Mouse (Mus musculus): Measurements from ENCODE around the gene Evi5l. TPM values are rescaled to one million over a fixed set of nuclear protein-coding genes. Genes with fewer than 3 reads are reported as not detected.

The Evi5l gene
- polyA plus RNA-seq, 1 experiment, result 22.4 TPM

DNA sequence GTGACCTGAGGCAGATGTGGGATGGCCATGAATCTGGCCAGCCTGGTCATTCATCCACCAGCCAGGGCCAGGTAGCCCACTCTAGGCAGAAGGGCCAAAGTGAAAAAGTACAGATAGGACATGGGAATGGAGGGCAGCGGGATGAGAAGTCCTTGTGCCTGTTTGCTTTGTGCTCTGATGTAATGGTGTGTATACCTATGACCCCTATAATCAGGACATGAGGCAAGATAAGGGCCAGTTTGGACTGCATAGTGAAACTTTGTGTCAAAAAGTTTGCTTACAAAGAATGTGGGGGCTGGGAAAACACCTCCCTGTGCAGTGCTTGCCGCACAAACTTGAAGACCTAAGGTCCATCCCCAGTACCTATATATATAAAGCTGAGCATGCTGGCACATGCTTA, 19.8 kb downstream of the Evi5l start:
- no peak for DNase-seq
- H3K27ac ChIP-seq (ENCODE audit: insufficient read depth, low read depth, low read length), result no peak overlapping the region
- TF ChIP-seq POLR2A (IDR thresholded peaks at IDR 0.05; ENCODE audit: low read depth, low read length) (no peak), CTCF (conservative IDR thresholded peaks at IDR 0.05; ENCODE audit: insufficient read depth, insufficient read length, low read depth, low read length) (no peak)
- no peak overlapping the region for H3K4me3 ChIP-seq (ENCODE audit: insufficient read depth, low read depth, low read length)
- no peaks in the 10 kb centered on the region for H3K27me3 ChIP-seq (replicated peaks; ENCODE audit: control insufficient read depth, insufficient read depth, low read length)
- H3K4me1 ChIP-seq (ENCODE audit: control insufficient read depth, insufficient read depth, low read length), result no peaks in the 10 kb centered on the region
- H3K36me3 ChIP-seq (ENCODE audit: control insufficient read depth, insufficient read depth, low read length), result peaks cover 4% of the 10 kb centered on the region; the same call in 1 of the 2 replicates
- 95% methylated on average over 2 of the region's 2 CpGs for WGBS

DNA sequence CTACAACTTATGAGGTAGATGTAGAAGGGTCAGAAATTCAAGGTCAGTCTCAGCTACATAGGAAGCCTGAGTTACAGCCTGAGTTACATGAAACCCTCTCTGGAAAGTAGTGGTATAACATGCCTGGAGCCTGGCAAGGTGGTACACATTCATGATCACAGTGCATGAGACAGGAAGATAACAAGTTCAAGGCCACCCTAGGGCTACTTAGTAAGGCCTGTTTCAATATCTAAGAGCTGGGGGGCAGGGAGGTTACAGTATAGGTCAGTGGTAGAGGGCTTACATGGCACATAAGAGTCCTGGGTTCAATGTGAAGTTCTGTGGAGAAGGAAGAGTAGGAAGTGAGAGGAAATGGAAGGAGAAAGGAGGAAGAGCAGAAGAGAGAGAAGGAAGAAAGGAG, 22.2 kb downstream of the Evi5l start:
- DNase-seq, result no peak
- Histone ChIP-seq H3K27me3 (replicated peaks; ENCODE audit: control insufficient read depth, insufficient read depth, low read length) (no peaks in the 10 kb centered on the region), H3K36me3 (ENCODE audit: control insufficient read depth, insufficient read depth, low read length) (peaks cover 4% of the 10 kb centered on the region; the same call in 1 of the 2 replicates), H3K4me3 (ENCODE audit: insufficient read depth, low read depth, low read length) (no peak overlapping the region), H3K27ac (ENCODE audit: insufficient read depth, low read depth, low read length) (no peak overlapping the region), H3K4me1 (ENCODE audit: control insufficient read depth, insufficient read depth, low read length) (0 out of 2 replicates have a peak, but pooled peaks cover 3% of the 10 kb centered on the region)
- TF ChIP-seq CTCF (conservative IDR thresholded peaks at IDR 0.05; ENCODE audit: insufficient read depth, insufficient read length, low read depth, low read length) (no peak), POLR2A (IDR thresholded peaks at IDR 0.05; ENCODE audit: low read depth, low read length) (no peak)

GRCm38 (mm10) chr8:4189031-4189722, 22.8 kb downstream of the Evi5l start:
- Histone ChIP-seq H3K4me1 (ENCODE audit: control insufficient read depth, insufficient read depth, low read length) (0 out of 2 replicates have a peak, but pooled peaks cover 3% of the 10 kb centered on the region), H3K36me3 (ENCODE audit: control insufficient read depth, insufficient read depth, low read length) (peaks cover 2% of the 10 kb centered on the region; the same call in 1 of the 2 replicates), H3K27ac (ENCODE audit: insufficient read depth, low read depth, low read length) (no peak overlapping the region), H3K4me3 (ENCODE audit: insufficient read depth, low read depth, low read length) (no peak overlapping the region), H3K27me3 (replicated peaks; ENCODE audit: control insufficient read depth, insufficient read depth, low read length) (no peaks in the 10 kb centered on the region)
- 45% methylated on average over 3 of the region's 3 CpGs for WGBS
- DNase-seq, result no peak
- TF ChIP-seq CTCF (conservative IDR thresholded peaks at IDR 0.05; ENCODE audit: insufficient read depth, insufficient read length, low read depth, low read length), result no peak
- TF ChIP-seq POLR2A (IDR thresholded peaks at IDR 0.05; ENCODE audit: low read depth, low read length), result no peak

- no peak for DNase-seq
- Histone ChIP-seq H3K27me3 (replicated peaks; ENCODE audit: control insufficient read depth, insufficient read depth, low read length) (no peaks in the 10 kb centered on the region), H3K4me3 (ENCODE audit: insufficient read depth, low read depth, low read length) (no peak overlapping the region), H3K4me1 (ENCODE audit: control insufficient read depth, insufficient read depth, low read length) (0 out of 2 replicates have a peak, but pooled peaks cover 3% of the 10 kb centered on the region), H3K36me3 (ENCODE audit: control insufficient read depth, insufficient read depth, low read length) (no peaks in the 10 kb centered on the region), H3K27ac (ENCODE audit: insufficient read depth, low read depth, low read length) (no peak overlapping the region)
- TF ChIP-seq CTCF (conservative IDR thresholded peaks at IDR 0.05; ENCODE audit: insufficient read depth, insufficient read length, low read depth, low read length) (no peak), POLR2A (IDR thresholded peaks at IDR 0.05; ENCODE audit: low read depth, low read length) (no peak)
- WGBS, result 80% methylated on average over 5 of the region's 5 CpGs
Measured at GRCm38 (mm10) chr8:4192305-4192704, 25.9 kb downstream of the Evi5l start.

GRCm38 (mm10) chr8:4192807-4193587, 26.6 kb downstream of the Evi5l start:
- 16% methylated on average over 18 of the region's 18 CpGs for WGBS
- no peaks in the 10 kb centered on the region for H3K27me3 ChIP-seq (replicated peaks; ENCODE audit: control insufficient read depth, insufficient read depth, low read length)
- DNase-seq, result peak; percentile 88
- H3K4me1 ChIP-seq (ENCODE audit: control insufficient read depth, insufficient read depth, low read length), result 0 out of 2 replicates have a peak, but pooled peaks cover 3% of the 10 kb centered on the region
- no peak overlapping the region for H3K27ac ChIP-seq (ENCODE audit: insufficient read depth, low read depth, low read length)
- H3K4me3 ChIP-seq (ENCODE audit: insufficient read depth, low read depth, low read length), result no peak overlapping the region; the same call in 1 of the 2 replicates
- TF ChIP-seq POLR2A (IDR thresholded peaks at IDR 0.05; ENCODE audit: low read depth, low read length), result no peak
- TF ChIP-seq CTCF (conservative IDR thresholded peaks at IDR 0.05; ENCODE audit: insufficient read depth, insufficient read length, low read depth, low read length), result peak; percentile 84
- H3K36me3 ChIP-seq (ENCODE audit: control insufficient read depth, insufficient read depth, low read length), result no peaks in the 10 kb centered on the region

- Histone ChIP-seq H3K4me3 (ENCODE audit: insufficient read depth, low read depth, low read length) (no peak overlapping the region; the same call in 1 of the 2 replicates), H3K36me3 (ENCODE audit: control insufficient read depth, insufficient read depth, low read length) (no peaks in the 10 kb centered on the region), H3K27ac (ENCODE audit: insufficient read depth, low read depth, low read length) (no peak overlapping the region), H3K4me1 (ENCODE audit: control insufficient read depth, insufficient read depth, low read length) (0 out of 2 replicates have a peak, but pooled peaks cover 3% of the 10 kb centered on the region), H3K27me3 (replicated peaks; ENCODE audit: control insufficient read depth, insufficient read depth, low read length) (no peaks in the 10 kb centered on the region)
- TF ChIP-seq POLR2A (IDR thresholded peaks at IDR 0.05; ENCODE audit: low read depth, low read length), result no peak
- no peak for TF ChIP-seq CTCF (conservative IDR thresholded peaks at IDR 0.05; ENCODE audit: insufficient read depth, insufficient read length, low read depth, low read length)
- no peak for DNase-seq
- 39% methylated on average over 7 of the region's 7 CpGs for WGBS
Measured at GRCm38 (mm10) chr8:4193588-4193894, 27.2 kb downstream of the Evi5l start.

DNA sequence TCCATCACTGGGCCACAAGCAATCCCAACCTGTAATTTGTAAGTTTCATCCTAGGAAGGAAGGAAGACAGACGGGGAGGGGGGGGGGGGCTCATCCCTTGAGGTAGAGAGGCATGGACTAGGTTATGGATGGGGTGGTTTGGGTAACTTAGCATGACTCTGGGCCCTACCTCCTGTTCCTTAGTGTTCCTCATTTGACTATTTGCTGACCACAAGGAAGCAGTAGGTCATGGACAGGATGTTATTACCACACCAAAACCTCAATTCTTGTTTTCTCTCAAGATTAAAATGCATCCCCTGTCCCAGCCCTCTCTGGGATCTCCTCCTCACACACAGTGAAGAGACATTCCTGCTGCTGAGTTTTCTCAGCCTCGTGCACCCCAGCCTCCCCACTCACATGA, 35.0 kb downstream of the Evi5l start:
- WGBS, result 80% methylated on average over 2 of the region's 2 CpGs
- Histone ChIP-seq H3K4me1 (ENCODE audit: control insufficient read depth, insufficient read depth, low read length) (no peaks in the 10 kb centered on the region), H3K4me3 (ENCODE audit: insufficient read depth, low read depth, low read length) (no peak overlapping the region), H3K27ac (ENCODE audit: insufficient read depth, low read depth, low read length) (no peak overlapping the region), H3K36me3 (ENCODE audit: control insufficient read depth, insufficient read depth, low read length) (no peaks in the 10 kb centered on the region), H3K27me3 (replicated peaks; ENCODE audit: control insufficient read depth, insufficient read depth, low read length) (no peaks in the 10 kb centered on the region)
- DNase-seq, result no peak
- TF ChIP-seq POLR2A (IDR thresholded peaks at IDR 0.05; ENCODE audit: low read depth, low read length) (no peak), CTCF (conservative IDR thresholded peaks at IDR 0.05; ENCODE audit: insufficient read depth, insufficient read length, low read depth, low read length) (no peak)

All from kidney, adult 2 months (tissue).